Mouse (Mus musculus) myocyte (in vitro differentiated cells): ENCODE measurements at regions not wholly inside any gene's neighbourhood (a gene's known extent, or its start where the extent isn't known, plus 50 kb on each side); places are given as distances from the start of the nearest gene placed in this dataset.

ENCODE experiments used
- CEBPB ChIP-seq: IDR thresholded peaks from 2 replicates; pipeline ENCODE4 v1.6.1; 2011; ENCODE audit warnings: mild to moderate bottlenecking, moderate library complexity; ENCODE audit not compliant: poor library complexity, insufficient read depth, severe bottlenecking
- E2F4 ChIP-seq: IDR thresholded peaks from one replicate; pipeline ENCODE4 v1.6.1; 2011; ENCODE audit warnings: mild to moderate bottlenecking, control low read depth, moderate library complexity; ENCODE audit not compliant: insufficient read depth
- MAX ChIP-seq: IDR thresholded peaks from one replicate; pipeline ENCODE4 v1.6.1; 2011; ENCODE audit warnings: low read depth, mild to moderate bottlenecking, control low read depth
- MYOD1 ChIP-seq, 3 experiments: IDR thresholded peaks; one replicate each; pipeline ENCODE4 v1.6.1; 2011; ENCODE audit warnings: control low read depth in 2 of 3, low read depth in 2 of 3, mild to moderate bottlenecking in 2 of 3, moderate library complexity in 1 of 3; ENCODE audit not compliant: insufficient read length in 2 of 3, control insufficient read depth in 1 of 3
- MYOG ChIP-seq, 3 experiments: IDR thresholded peaks; one replicate each; pipeline ENCODE4 v1.6.1; 2011; ENCODE audit warnings: control low read depth in 2 of 3, low read depth in 2 of 3, mild to moderate bottlenecking in 2 of 3; ENCODE audit not compliant: insufficient read length in 2 of 3, control insufficient read depth in 1 of 3, insufficient read depth in 1 of 3
- POLR2A ChIP-seq: IDR thresholded peaks from one replicate; pipeline ENCODE4 v1.6.1; 2011; ENCODE audit warnings: low read depth, mild to moderate bottlenecking, control low read depth, moderate library complexity; ENCODE audit not compliant: insufficient read length
- POLR2AphosphoS2 ChIP-seq: IDR thresholded peaks from one replicate; pipeline ENCODE4 v1.6.1; 2011; ENCODE audit warnings: low read depth, control low read depth; ENCODE audit not compliant: insufficient read length
- TCF12 ChIP-seq: IDR thresholded peaks from one replicate; pipeline ENCODE4 v1.6.1; 2011; ENCODE audit warnings: mild to moderate bottlenecking, control low read depth; ENCODE audit not compliant: poor library complexity, insufficient read depth, severe bottlenecking
- TCF3 ChIP-seq: IDR thresholded peaks from one replicate; pipeline ENCODE4 v1.6.1; 2011; ENCODE audit warnings: low read depth, control low read depth; ENCODE audit not compliant: insufficient read length
- USF1 ChIP-seq: IDR thresholded peaks from one replicate; pipeline ENCODE4 v1.6.1; 2011; ENCODE audit warnings: low read depth, mild to moderate bottlenecking, control low read depth, moderate library complexity

- no peak for TF ChIP-seq POLR2A
- TF ChIP-seq USF1, result no peak
- TF ChIP-seq E2F4, result no peak
- no peak for TF ChIP-seq TCF3
- no peak for TF ChIP-seq POLR2AphosphoS2
- no peak for TF ChIP-seq MYOG (IDR thresholded peaks at IDR 0.05; ENCODE audit: control insufficient read depth in 1 of 3, insufficient read depth in 1 of 3, insufficient read length in 2 of 3, low read depth in 2 of 3)
- TF ChIP-seq TCF12, result no peak
- TF ChIP-seq MAX, result no peak
- no peak for TF ChIP-seq MYOD1 (IDR thresholded peaks at IDR 0.05; ENCODE audit: control insufficient read depth in 1 of 3, insufficient read length in 2 of 3, low read depth in 2 of 3)
- 0 out of 2 replicates have a peak, but pooled peaks have one; percentile 44 for TF ChIP-seq CEBPB
Measured at GRCm38 (mm10) chrX:12449688-12450087, 137.9 kb upstream of the Atp6ap2 start.
